Mouse (Mus musculus): Measurements from ENCODE around the gene Kras.
A peak's percentile ranks its signal among the peaks of the same experiment; 100 is the strongest.

Gene Kras

GRCm38 (mm10) chr6:145249291-145250184, 501 bp downstream of the Kras start:
- peak; percentile 50 for DNase-seq (ENCODE audit: low spot score)

- no peak for DNase-seq (ENCODE audit: low spot score)
These were observed 2.2 kb downstream of the Kras start for GRCm38 (mm10) chr6:145247886-145248285.

GRCm38 (mm10) chr6:145246841-145247240, 3.2 kb downstream of the Kras start:
- no peak for DNase-seq (ENCODE audit: low spot score)

- DNase-seq (ENCODE audit: low spot score), result peak; percentile 13
These were observed 7.5 kb downstream of the Kras start for GRCm38 (mm10) chr6:145242521-145242920.

- peak; percentile 8 for DNase-seq (ENCODE audit: low spot score)
These were observed 9.8 kb downstream of the Kras start for GRCm38 (mm10) chr6:145240285-145240684.

GRCm38 (mm10) chr6:145237148-145237547, 12.9 kb downstream of the Kras start:
- no peak for DNase-seq (ENCODE audit: low spot score)

- no peak for DNase-seq (ENCODE audit: low spot score)
These were observed 14.7 kb downstream of the Kras start for GRCm38 (mm10) chr6:145235367-145235766.

GRCm38 (mm10) chr6:145234391-145234790, 15.6 kb downstream of the Kras start:
- DNase-seq (ENCODE audit: low spot score), result no peak

GRCm38 (mm10) chr6:145226296-145226695, 23.7 kb downstream of the Kras start:
- no peak for DNase-seq (ENCODE audit: low spot score)

GRCm38 (mm10) chr6:145224246-145224645, 25.8 kb downstream of the Kras start:
- no peak for DNase-seq (ENCODE audit: low spot score)

GRCm38 (mm10) chr6:145215826-145216225, 34.2 kb downstream of the Kras start:
- DNase-seq (ENCODE audit: low spot score), result no peak

GRCm38 (mm10) chr6:145213916-145214315, 36.1 kb downstream of the Kras start:
- no peak for DNase-seq (ENCODE audit: low spot score)

- no peak for DNase-seq (ENCODE audit: low spot score)
These were observed 38.4 kb downstream of the Kras start for GRCm38 (mm10) chr6:145211376-145212305.

- peak; percentile 100 for DNase-seq (ENCODE audit: low spot score)
These were observed 39.2 kb downstream of the Kras start, which contains the start of the genes Casc1 and Etfrf1 for GRCm38 (mm10) chr6:145210816-145211338. Casc1 (minus strand) TSS chr6:145211005. Etfrf1 (plus strand) TSS chr6:145211134.

GRCm38 (mm10) chr6:145210056-145210680, 39.9 kb downstream of the Kras start:
- no peak for DNase-seq (ENCODE audit: low spot score)

- DNase-seq (ENCODE audit: low spot score), result no peak
These were observed 44.9 kb downstream of the Kras start for GRCm38 (mm10) chr6:145205142-145205541.

- DNase-seq (ENCODE audit: low spot score), result no peak
These were observed 45.6 kb downstream of the Kras start for GRCm38 (mm10) chr6:145204440-145204839.

- no peak for DNase-seq (ENCODE audit: low spot score)
These were observed 47.5 kb downstream of the Kras start for GRCm38 (mm10) chr6:145202432-145203125.

GRCm38 (mm10) chr6:145197949-145198686, 51.9 kb downstream of the Kras start:
- DNase-seq (ENCODE audit: low spot score), result no peak

- DNase-seq (ENCODE audit: low spot score), result no peak
These were observed 56.6 kb downstream of the Kras start for GRCm38 (mm10) chr6:145193446-145193845.
